Mouse (Mus musculus): ENCODE results near the gene Tagln. TPM values are rescaled to one million over a fixed set of nuclear protein-coding genes. Genes with fewer than 3 reads are reported as not detected.
A peak's percentile ranks its signal among the peaks of the same experiment; 100 is the strongest.

The Tagln gene
- polyA plus RNA-seq, 1 experiment from 2014 or later = 4.2 TPM

DNA sequence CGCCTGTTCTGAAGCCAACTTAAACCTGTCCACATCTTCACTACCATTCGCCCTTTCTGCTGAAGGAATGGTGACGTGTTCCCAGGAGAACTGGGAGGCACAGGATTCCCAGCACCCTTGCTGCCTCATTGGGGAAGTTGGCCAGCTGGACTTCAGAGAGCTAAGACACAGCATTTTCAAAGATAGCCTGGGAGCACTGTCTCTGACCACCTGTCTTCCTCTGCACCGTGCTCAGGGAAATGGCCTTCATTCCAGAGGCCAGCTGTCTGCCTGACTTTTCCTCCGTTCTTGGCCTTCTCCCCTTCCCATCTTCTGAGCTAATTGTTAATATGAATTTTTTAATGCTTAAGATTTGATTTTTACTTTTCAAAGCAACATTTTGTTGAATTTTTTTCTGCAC, 6.6 kb downstream of the Tagln start:
- 89% methylated on average over 5 of the region's 5 CpGs for WGBS
- peaks cover 63% of the 10 kb centered on the region for H3K36me3 ChIP-seq (ENCODE audit: control insufficient read depth, insufficient read depth, low read length)
- no peak overlapping the region for H3K9ac ChIP-seq (ENCODE audit: low read length)
- no peaks in the 10 kb centered on the region for H3K9me3 ChIP-seq (replicated peaks; ENCODE audit: control insufficient read depth, low read length)
- no peak overlapping the region for H3K27ac ChIP-seq (ENCODE audit: low read depth, low read length)
- H3K4me2 ChIP-seq (ENCODE audit: low read length) = no peak overlapping the region
- ATAC-seq (no peak), DNase-seq (ENCODE audit: low spot score) (no peak)
- H3K4me1 ChIP-seq (ENCODE audit: control insufficient read depth, insufficient read depth, low read length) = no peaks in the 10 kb centered on the region
- H3K4me3 ChIP-seq (ENCODE audit: low read depth, low read length) = no peak overlapping the region
- no peaks in the 10 kb centered on the region for H3K27me3 ChIP-seq (replicated peaks; ENCODE audit: control insufficient read depth, insufficient read depth, low read length)

DNA sequence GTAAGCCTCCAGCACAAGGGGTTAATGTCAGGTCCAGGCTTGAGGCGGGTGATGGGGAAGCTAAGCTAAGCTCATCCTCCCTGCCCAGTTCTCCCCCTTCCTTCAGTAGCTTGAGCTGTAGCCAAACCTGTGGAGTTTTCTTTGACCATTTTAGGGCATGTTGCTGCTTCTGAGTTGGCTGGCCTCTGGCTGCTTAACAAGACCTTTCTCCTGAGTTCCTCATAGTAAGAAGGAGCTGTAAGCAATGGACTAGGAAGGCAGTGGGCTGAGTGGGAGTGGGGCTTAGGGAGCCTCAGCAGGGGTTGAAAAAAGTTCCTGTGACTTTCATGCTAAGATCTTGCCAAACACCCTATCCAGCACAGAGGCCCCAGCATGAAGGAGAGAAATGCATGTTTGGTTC, 16.0 kb downstream of the Tagln start:
- Histone ChIP-seq H3K4me2 (ENCODE audit: low read length) (no peak overlapping the region), H3K27me3 (replicated peaks; ENCODE audit: control insufficient read depth, insufficient read depth, low read length) (no peaks in the 10 kb centered on the region), H3K9me3 (replicated peaks; ENCODE audit: control insufficient read depth, low read length) (no peaks in the 10 kb centered on the region), H3K27ac (ENCODE audit: low read depth, low read length) (no peak overlapping the region), H3K36me3 (ENCODE audit: control insufficient read depth, insufficient read depth, low read length) (peaks cover 73% of the 10 kb centered on the region), H3K4me1 (ENCODE audit: control insufficient read depth, insufficient read depth, low read length) (no peaks in the 10 kb centered on the region), H3K4me3 (ENCODE audit: low read depth, low read length) (no peak overlapping the region), H3K9ac (ENCODE audit: low read length) (no peak overlapping the region)
- DNase-seq (ENCODE audit: low spot score) (no peak), ATAC-seq (no peak)
- 71% methylated on average over 1 of the region's 1 CpGs for WGBS

DNA sequence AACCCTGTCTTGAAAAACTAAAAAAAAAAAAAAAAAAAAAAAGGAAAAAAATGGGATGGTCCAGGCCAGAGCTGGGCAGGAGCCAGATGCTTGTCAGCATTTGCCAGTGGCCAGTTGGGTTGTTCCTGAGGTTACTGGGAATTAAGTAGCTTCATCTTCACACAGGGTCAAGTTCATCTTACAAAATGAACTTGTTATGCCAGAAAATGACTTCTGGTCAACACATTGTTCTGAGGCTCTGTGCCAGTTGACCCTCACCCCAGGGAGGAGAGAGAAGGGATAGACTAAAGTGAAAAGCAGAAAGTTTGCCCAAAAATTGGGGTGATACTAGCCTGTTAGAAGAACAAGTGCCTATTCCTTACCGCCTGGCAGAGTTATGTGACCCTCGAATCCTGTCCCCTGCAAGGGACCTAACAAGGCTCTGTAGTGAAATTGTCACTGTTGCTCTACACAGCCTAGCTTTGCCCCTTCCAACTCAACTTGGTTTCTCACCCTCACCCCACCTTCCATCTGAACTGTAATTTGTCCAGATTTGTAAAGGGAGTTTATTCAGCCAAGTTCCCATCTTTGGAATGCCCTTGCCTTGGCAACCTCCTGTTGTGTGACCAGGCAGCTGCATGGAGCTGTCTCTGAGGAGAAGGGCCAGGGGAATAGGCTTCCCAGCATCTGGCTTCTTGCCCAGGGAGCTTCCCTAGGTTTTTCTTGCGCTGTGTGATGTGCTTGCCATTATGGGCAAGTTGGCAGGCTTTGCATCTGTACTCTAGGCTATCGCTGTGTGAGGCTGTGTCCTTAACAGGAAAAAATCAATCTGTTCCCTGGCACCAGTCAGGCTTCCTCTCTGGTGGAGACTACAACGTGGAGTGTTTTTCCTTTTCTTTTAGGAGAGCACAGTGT, 18.6 kb downstream of the Tagln start:
- H3K4me2 ChIP-seq (ENCODE audit: low read length) = no peak overlapping the region
- 77% methylated on average over 5 of the region's 5 CpGs for WGBS

DNA sequence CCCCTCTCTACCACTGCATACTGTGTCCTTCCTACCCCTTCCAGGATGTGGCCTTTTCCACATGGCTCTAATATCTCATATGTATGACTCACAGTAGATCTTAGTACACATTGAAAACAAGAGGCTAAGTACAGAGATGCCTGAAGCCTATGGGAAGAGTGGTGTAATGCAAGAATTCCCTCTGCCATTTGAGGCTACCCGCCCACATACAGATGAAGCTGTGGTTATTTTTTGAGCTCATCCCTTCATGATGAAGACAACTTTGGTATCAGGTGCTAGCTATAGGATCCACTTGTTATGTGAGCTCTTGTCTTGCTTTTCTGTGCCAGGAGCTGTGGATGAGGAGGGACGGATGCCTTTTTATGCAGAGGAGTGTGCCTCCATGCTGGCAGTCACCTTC, 20.2 kb downstream of the Tagln start:
- H3K4me2 ChIP-seq (ENCODE audit: low read length) = no peak overlapping the region
- no peaks in the 10 kb centered on the region for H3K4me1 ChIP-seq (ENCODE audit: control insufficient read depth, insufficient read depth, low read length)
- ATAC-seq (no peak), DNase-seq (ENCODE audit: low spot score) (no peak)
- no peak overlapping the region for H3K9ac ChIP-seq (ENCODE audit: low read length)
- no peaks in the 10 kb centered on the region for H3K9me3 ChIP-seq (replicated peaks; ENCODE audit: control insufficient read depth, low read length)
- H3K27me3 ChIP-seq (replicated peaks; ENCODE audit: control insufficient read depth, insufficient read depth, low read length) = no peaks in the 10 kb centered on the region
- H3K27ac ChIP-seq (ENCODE audit: low read depth, low read length) = no peak overlapping the region
- H3K36me3 ChIP-seq (ENCODE audit: control insufficient read depth, insufficient read depth, low read length) = peaks cover 79% of the 10 kb centered on the region
- 97% methylated on average over 2 of the region's 2 CpGs for WGBS
- no peak overlapping the region for H3K4me3 ChIP-seq (ENCODE audit: low read depth, low read length)

More for the DNA sequence above, 18.6 kb downstream of the Tagln start:
- no peak overlapping the region for H3K27ac ChIP-seq (ENCODE audit: low read depth, low read length)
- ATAC-seq (peak; percentile 37; the same call in 1 of the 2 replicates), DNase-seq (ENCODE audit: low spot score) (peak; percentile 62)
- no peaks in the 10 kb centered on the region for H3K9me3 ChIP-seq (replicated peaks; ENCODE audit: control insufficient read depth, low read length)
- no peak overlapping the region for H3K4me3 ChIP-seq (ENCODE audit: low read depth, low read length)
- no peaks in the 10 kb centered on the region for H3K27me3 ChIP-seq (replicated peaks; ENCODE audit: control insufficient read depth, insufficient read depth, low read length)
- H3K4me1 ChIP-seq (ENCODE audit: control insufficient read depth, insufficient read depth, low read length) = no peaks in the 10 kb centered on the region
- H3K9ac ChIP-seq (ENCODE audit: low read length) = no peak overlapping the region
- peaks cover 75% of the 10 kb centered on the region for H3K36me3 ChIP-seq (ENCODE audit: control insufficient read depth, insufficient read depth, low read length)

DNA sequence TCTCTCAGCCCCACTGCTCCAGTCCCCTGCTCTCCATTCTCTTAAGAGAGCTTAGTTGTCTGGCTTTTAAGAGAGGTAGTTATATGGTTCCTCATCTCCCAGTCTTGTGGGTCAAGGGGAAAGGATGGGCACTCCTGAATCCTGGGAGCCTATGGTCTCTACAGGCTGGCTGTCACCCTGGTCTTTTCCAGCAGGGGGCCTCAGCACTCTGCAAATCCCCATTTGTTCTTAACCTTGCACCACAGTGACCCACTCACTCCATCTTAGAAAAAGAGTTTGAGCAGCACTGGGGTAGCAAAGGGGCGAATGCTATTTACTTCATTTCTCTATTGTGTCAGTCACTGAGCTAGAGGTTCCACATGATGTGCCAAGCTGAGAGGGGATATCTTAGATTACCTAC, 24.2 kb downstream of the Tagln start:
- ATAC-seq = no peak
- H3K27me3 ChIP-seq (replicated peaks; ENCODE audit: control insufficient read depth, insufficient read depth, low read length) = no peaks in the 10 kb centered on the region
- no peak overlapping the region for H3K4me3 ChIP-seq (ENCODE audit: low read depth, low read length)
- no peak overlapping the region for H3K4me2 ChIP-seq (ENCODE audit: low read length)
- H3K27ac ChIP-seq (ENCODE audit: low read depth, low read length) = no peak overlapping the region
- DNase-seq (ENCODE audit: low spot score) = peak; percentile 28
- H3K9ac ChIP-seq (ENCODE audit: low read length) = no peak overlapping the region
- H3K9me3 ChIP-seq (replicated peaks; ENCODE audit: control insufficient read depth, low read length) = no peaks in the 10 kb centered on the region
- H3K36me3 ChIP-seq (ENCODE audit: control insufficient read depth, insufficient read depth, low read length) = peaks cover 70% of the 10 kb centered on the region
- WGBS = 72% methylated on average over 1 of the region's 1 CpGs
- H3K4me1 ChIP-seq (ENCODE audit: control insufficient read depth, insufficient read depth, low read length) = peaks cover 7% of the 10 kb centered on the region; the same call in 1 of the 2 replicates

DNA sequence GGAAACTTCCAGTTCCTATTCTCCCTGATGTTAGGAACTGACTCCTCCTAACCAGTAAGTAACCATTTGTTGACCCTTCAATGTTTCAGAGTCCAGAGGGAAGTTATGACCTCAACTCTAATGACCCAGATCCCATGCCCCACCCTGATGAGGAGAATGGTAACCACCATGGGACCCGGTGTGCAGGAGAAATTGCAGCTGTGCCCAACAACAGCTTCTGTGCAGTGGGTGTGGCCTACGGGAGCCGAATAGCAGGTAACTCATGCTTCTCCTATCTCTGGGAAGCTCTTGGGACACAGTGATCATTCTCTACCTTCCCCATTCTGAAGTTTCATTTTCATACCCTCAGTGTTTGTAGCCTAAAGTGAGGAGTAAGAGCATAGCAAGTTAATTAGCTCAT, 24.9 kb downstream of the Tagln start:
- Histone ChIP-seq H3K9me3 (replicated peaks; ENCODE audit: control insufficient read depth, low read length) (no peaks in the 10 kb centered on the region), H3K4me2 (ENCODE audit: low read length) (no peak overlapping the region), H3K9ac (ENCODE audit: low read length) (no peak overlapping the region), H3K36me3 (ENCODE audit: control insufficient read depth, insufficient read depth, low read length) (peaks cover 63% of the 10 kb centered on the region), H3K27ac (ENCODE audit: low read depth, low read length) (no peak overlapping the region), H3K27me3 (replicated peaks; ENCODE audit: control insufficient read depth, insufficient read depth, low read length) (no peaks in the 10 kb centered on the region), H3K4me1 (ENCODE audit: control insufficient read depth, insufficient read depth, low read length) (peaks cover 7% of the 10 kb centered on the region; the same call in 1 of the 2 replicates), H3K4me3 (ENCODE audit: low read depth, low read length) (no peak overlapping the region)
- no peak for ATAC-seq
- 94% methylated on average over 3 of the region's 3 CpGs for WGBS
- DNase-seq (ENCODE audit: low spot score) = no peak

DNA sequence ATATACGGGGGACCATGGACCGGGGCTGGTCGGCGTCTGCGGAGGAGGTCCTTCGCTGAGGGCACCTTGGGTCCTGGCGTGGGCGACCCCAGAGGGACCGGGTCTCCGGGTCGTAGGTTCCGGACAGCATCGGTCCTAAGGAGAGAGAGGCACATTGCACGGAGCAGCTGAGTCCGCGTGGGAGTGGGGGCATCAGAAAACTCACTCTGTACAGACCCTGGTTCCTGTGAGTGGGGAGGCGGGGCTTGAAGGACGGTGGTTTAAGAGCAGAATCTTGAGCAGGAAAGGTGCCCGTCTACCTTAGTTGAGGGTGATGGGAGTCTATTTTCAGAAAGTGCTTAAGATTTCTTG, 28.8 kb downstream of the Tagln start:
- Histone ChIP-seq H3K9me3 (replicated peaks; ENCODE audit: control insufficient read depth, low read length) (no peaks in the 10 kb centered on the region), H3K4me1 (ENCODE audit: control insufficient read depth, insufficient read depth, low read length) (peaks cover 15% of the 10 kb centered on the region), H3K4me2 (ENCODE audit: low read length) (peak overlapping the region; percentile 69), H3K27ac (ENCODE audit: low read depth, low read length) (peak overlapping the region; percentile 88), H3K36me3 (ENCODE audit: control insufficient read depth, insufficient read depth, low read length) (peaks cover 48% of the 10 kb centered on the region), H3K27me3 (replicated peaks; ENCODE audit: control insufficient read depth, insufficient read depth, low read length) (no peaks in the 10 kb centered on the region), H3K4me3 (ENCODE audit: low read depth, low read length) (peak overlapping the region; percentile 91), H3K9ac (ENCODE audit: low read length) (peak overlapping the region; percentile 90)
- ATAC-seq (no peak; the same call in 1 of the 2 replicates), DNase-seq (ENCODE audit: low spot score) (no peak)
- WGBS = under 1% methylated on average over 19 of the region's 19 CpGs

DNA sequence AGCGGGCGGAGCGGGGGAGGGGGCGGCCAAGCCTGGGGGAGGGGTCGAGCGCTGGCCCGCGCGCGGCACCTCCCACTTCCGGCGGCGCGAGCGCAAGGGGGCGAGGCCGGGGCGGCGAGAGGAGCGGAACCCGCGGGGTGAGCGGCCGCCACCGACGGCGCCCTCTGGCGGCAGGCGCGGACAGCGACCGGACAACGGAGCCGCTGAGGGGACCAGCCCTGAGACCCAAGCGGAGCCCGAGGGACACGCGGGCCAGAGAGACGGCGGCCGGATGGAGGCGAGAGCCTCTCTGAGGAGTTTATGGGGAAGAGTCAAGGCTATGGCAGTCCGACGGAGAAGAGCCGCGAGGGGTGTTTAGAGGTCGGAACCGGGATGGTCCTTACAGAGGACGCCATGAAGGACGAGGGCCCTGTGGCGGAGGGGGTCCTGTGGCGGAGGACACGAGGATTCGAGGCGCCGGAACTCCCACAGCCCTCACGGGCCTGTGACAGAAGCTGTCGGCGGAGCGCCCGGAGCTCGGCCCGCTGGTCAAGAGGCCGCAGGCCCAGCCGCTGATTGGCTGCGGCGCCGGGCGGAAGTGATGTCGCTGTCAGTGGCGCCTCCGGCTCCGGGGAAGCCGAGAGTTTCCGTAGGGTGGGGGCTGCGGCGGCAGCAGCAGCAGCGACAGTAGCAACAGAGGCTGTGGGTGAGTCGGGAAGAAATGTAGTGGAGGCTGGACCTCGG, 29.3 kb downstream of the Tagln start, which contains the start of the genes Pcsk7 and Rnf214:
Gene Pcsk7 (plus strand): TSS at position 143 of the 723 bp plus-strand sequence.
Gene Rnf214 (minus strand): TSS at position 557 of the 723 bp plus-strand sequence.
- Histone ChIP-seq H3K4me3 (ENCODE audit: low read depth, low read length) (peak within 1 kb of the TSS; percentile 91), H3K36me3 (ENCODE audit: control insufficient read depth, insufficient read depth, low read length) (peaks cover 48% of the 10 kb centered on the region), H3K9ac (ENCODE audit: low read length) (peak within 1 kb of the TSS; percentile 90), H3K27me3 (replicated peaks; ENCODE audit: control insufficient read depth, insufficient read depth, low read length) (no peaks in the 10 kb centered on the region), H3K4me1 (ENCODE audit: control insufficient read depth, insufficient read depth, low read length) (peaks cover 15% of the 10 kb centered on the region), H3K9me3 (replicated peaks; ENCODE audit: control insufficient read depth, low read length) (no peaks in the 10 kb centered on the region), H3K4me2 (ENCODE audit: low read length) (peak within 1 kb of the TSS; percentile 69), H3K27ac (ENCODE audit: low read depth, low read length) (peak within 1 kb of the TSS; percentile 88)
- under 1% methylated on average over 71 of the region's 80 CpGs for WGBS
- ATAC-seq (peak; percentile 95), DNase-seq (ENCODE audit: low spot score) (peak; percentile 89)
